Mouse (Mus musculus): ENCODE results near the gene Aqp8. TPM values are rescaled to one million over a fixed set of nuclear protein-coding genes. Genes with fewer than 3 reads are reported as not detected.

Aqp8 gene
- polyA plus RNA-seq, 1 experiment from 2014 or later, result 0.42 TPM

GRCm38 (mm10) chr7:123450515-123450914 is 11.6 kb upstream of the Aqp8 start:
- H3K36me3 ChIP-seq, result no peaks in the 10 kb centered on the region
- no peak overlapping the region for H3K4me3 ChIP-seq
- no peak for ATAC-seq (ENCODE audit: low FRiP score, low read depth)
- no peak overlapping the region for H3K9ac ChIP-seq
- 89% methylated on average over 2 of the region's 2 CpGs for WGBS
- no peaks in the 10 kb centered on the region for H3K4me1 ChIP-seq
- H3K9me3 ChIP-seq, result no peaks in the 10 kb centered on the region
- H3K4me2 ChIP-seq (replicated peaks), result no peak overlapping the region
- H3K27me3 ChIP-seq (replicated peaks), result no peaks in the 10 kb centered on the region
- H3K27ac ChIP-seq, result no peak overlapping the region

DNA sequence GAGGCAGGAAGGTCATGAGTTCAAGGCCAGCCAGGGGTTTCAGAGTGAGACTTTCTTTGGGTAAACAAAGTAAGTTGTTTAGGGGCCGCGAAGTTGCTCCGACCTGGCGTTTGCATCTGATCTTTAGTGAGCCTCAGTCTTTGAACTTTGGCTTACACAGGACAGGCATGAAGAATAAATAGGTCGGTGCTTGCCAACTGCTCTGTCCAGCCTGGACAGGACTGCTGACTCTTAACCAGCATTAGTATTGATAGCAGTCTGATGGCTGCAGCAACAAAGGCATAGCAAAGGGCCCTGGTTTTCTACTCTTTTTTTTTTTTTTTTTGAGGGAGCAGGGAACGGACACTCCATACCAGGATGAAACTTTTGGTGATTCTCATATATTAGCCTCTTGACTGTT is 9.5 kb upstream of the Aqp8 start:
- H3K27ac ChIP-seq, result no peak overlapping the region
- H3K36me3 ChIP-seq, result no peaks in the 10 kb centered on the region
- H3K9me3 ChIP-seq, result no peaks in the 10 kb centered on the region
- H3K4me1 ChIP-seq, result no peaks in the 10 kb centered on the region
- no peak for ATAC-seq (ENCODE audit: low FRiP score, low read depth)
- no peak overlapping the region for H3K4me3 ChIP-seq
- no peak overlapping the region for H3K4me2 ChIP-seq (replicated peaks)
- no peaks in the 10 kb centered on the region for H3K27me3 ChIP-seq (replicated peaks)
- H3K9ac ChIP-seq, result no peak overlapping the region
- WGBS, result 81% methylated on average over 6 of the region's 6 CpGs

GRCm38 (mm10) chr7:123453066-123453465 is 9.0 kb upstream of the Aqp8 start:
- H3K4me1 ChIP-seq, result no peaks in the 10 kb centered on the region
- no peak overlapping the region for H3K4me3 ChIP-seq
- no peaks in the 10 kb centered on the region for H3K27me3 ChIP-seq (replicated peaks)
- H3K9ac ChIP-seq, result no peak overlapping the region
- no peak for ATAC-seq (ENCODE audit: low FRiP score, low read depth)
- no peaks in the 10 kb centered on the region for H3K36me3 ChIP-seq
- H3K4me2 ChIP-seq (replicated peaks), result no peak overlapping the region
- H3K27ac ChIP-seq, result no peak overlapping the region
- 85% methylated on average over 8 of the region's 8 CpGs for WGBS
- H3K9me3 ChIP-seq, result no peaks in the 10 kb centered on the region

- no peak for ATAC-seq (ENCODE audit: low FRiP score, low read depth)
- Histone ChIP-seq H3K27me3 (replicated peaks) (no peaks in the 10 kb centered on the region), H3K9me3 (no peaks in the 10 kb centered on the region), H3K36me3 (no peaks in the 10 kb centered on the region), H3K27ac (no peak overlapping the region), H3K4me3 (no peak overlapping the region), H3K4me2 (replicated peaks) (no peak overlapping the region), H3K9ac (no peak overlapping the region), H3K4me1 (no peaks in the 10 kb centered on the region)
- WGBS, result 92% methylated on average over 3 of the region's 3 CpGs
These were observed 7.0 kb upstream of the Aqp8 start for GRCm38 (mm10) chr7:123455088-123455487.

- H3K27ac ChIP-seq, result no peak overlapping the region
- ATAC-seq (ENCODE audit: low FRiP score, low read depth), result no peak
These were observed 3.8 kb upstream of the Aqp8 start for GRCm38 (mm10) chr7:123458309-123458708.

DNA sequence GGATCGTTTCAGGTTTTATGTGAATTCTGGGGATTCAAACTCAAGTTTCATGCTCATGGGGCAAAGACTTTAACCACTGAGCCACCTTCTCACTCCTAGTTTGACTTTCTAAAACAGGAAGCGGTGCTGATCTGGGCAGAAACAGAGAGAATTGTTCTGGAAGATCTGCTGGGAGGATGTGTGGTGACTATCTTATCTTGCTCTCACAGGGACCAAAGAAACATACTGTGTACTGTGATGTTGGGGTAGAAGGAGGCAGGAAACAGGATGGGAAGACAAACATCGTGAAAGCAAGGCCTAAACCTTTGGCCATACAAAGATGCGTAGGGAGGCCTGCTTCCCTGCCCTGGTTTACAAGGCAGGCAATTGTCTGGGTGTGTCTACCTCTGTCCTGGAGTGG is 2.8 kb upstream of the Aqp8 start:
- no peak for ATAC-seq (ENCODE audit: low FRiP score, low read depth)
- no peak overlapping the region for H3K9ac ChIP-seq
- no peak overlapping the region for H3K27ac ChIP-seq
- no peaks in the 10 kb centered on the region for H3K4me1 ChIP-seq
- no peaks in the 10 kb centered on the region for H3K9me3 ChIP-seq
- no peaks in the 10 kb centered on the region for H3K36me3 ChIP-seq
- WGBS, result 84% methylated on average over 4 of the region's 4 CpGs
- H3K4me2 ChIP-seq (replicated peaks), result no peak overlapping the region
- H3K27me3 ChIP-seq (replicated peaks), result no peaks in the 10 kb centered on the region
- no peak overlapping the region for H3K4me3 ChIP-seq

More at GRCm38 (mm10) chr7:123458309-123458708, 3.8 kb upstream of the Aqp8 start:
- no peaks in the 10 kb centered on the region for H3K36me3 ChIP-seq
- H3K4me1 ChIP-seq, result no peaks in the 10 kb centered on the region
- no peak overlapping the region for H3K4me2 ChIP-seq (replicated peaks)
- H3K4me3 ChIP-seq, result no peak overlapping the region
- H3K27me3 ChIP-seq (replicated peaks), result no peaks in the 10 kb centered on the region
- 93% methylated on average over 4 of the region's 4 CpGs for WGBS
- H3K9me3 ChIP-seq, result no peaks in the 10 kb centered on the region
- H3K9ac ChIP-seq, result no peak overlapping the region

DNA sequence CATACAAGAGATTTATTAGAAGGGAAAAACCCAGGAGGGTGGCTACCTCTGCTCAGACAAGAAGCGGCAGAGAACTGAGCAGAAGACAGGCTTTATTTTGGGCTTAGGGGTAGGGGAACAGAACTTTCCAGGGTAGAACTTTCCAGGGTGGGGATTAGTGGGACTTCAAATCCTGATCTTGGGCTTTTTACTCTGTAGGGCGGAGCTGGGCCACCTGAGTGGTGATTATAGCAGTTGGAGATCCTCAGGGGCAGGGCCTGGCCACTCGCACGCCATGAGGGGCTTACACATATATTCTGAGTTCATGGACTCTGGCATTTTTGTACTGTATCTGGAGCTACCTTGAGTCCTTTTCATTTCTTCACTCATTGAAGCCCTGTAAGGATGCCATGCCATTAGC is 775 bp upstream of the Aqp8 start:
- 85% methylated on average over 4 of the region's 4 CpGs for WGBS
- Histone ChIP-seq H3K4me3 (no peak overlapping the region), H3K4me2 (replicated peaks) (no peak overlapping the region), H3K27ac (no peak overlapping the region), H3K27me3 (replicated peaks) (0 out of 2 replicates have a peak, but pooled peaks cover 3% of the 10 kb centered on the region), H3K9me3 (no peaks in the 10 kb centered on the region), H3K36me3 (no peaks in the 10 kb centered on the region), H3K4me1 (no peaks in the 10 kb centered on the region), H3K9ac (no peak overlapping the region)
- no peak for ATAC-seq (ENCODE audit: low FRiP score, low read depth)

DNA sequence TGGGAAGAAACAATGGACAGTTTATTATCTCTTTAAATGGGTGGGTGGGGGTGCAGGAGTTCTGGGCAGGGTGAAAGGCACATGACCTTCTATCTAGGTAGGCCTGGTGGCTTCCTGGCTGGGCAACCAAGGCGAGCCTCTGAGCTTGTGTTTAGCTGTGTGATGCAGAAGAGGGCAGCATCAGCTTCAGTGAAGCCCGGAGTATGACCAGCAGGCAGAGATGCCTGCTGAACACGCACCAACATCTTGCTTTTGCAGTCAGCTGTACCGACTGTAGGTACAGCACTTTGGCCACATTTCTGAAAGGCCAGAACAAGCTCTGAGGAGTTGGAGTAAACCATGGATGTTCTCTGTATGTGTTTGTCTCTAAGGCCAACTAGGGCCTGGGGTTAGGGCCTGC is 1.5 kb downstream of the Aqp8 start:
- no peaks in the 10 kb centered on the region for H3K4me1 ChIP-seq
- no peaks in the 10 kb centered on the region for H3K9me3 ChIP-seq
- H3K36me3 ChIP-seq, result no peaks in the 10 kb centered on the region
- H3K27me3 ChIP-seq (replicated peaks), result 0 out of 2 replicates have a peak, but pooled peaks cover 3% of the 10 kb centered on the region
- ATAC-seq (ENCODE audit: low FRiP score, low read depth), result no peak
- no peak overlapping the region for H3K9ac ChIP-seq
- no peak overlapping the region for H3K4me3 ChIP-seq
- H3K4me2 ChIP-seq (replicated peaks), result no peak overlapping the region
- H3K27ac ChIP-seq, result no peak overlapping the region
- 83% methylated on average over 4 of the region's 4 CpGs for WGBS

DNA sequence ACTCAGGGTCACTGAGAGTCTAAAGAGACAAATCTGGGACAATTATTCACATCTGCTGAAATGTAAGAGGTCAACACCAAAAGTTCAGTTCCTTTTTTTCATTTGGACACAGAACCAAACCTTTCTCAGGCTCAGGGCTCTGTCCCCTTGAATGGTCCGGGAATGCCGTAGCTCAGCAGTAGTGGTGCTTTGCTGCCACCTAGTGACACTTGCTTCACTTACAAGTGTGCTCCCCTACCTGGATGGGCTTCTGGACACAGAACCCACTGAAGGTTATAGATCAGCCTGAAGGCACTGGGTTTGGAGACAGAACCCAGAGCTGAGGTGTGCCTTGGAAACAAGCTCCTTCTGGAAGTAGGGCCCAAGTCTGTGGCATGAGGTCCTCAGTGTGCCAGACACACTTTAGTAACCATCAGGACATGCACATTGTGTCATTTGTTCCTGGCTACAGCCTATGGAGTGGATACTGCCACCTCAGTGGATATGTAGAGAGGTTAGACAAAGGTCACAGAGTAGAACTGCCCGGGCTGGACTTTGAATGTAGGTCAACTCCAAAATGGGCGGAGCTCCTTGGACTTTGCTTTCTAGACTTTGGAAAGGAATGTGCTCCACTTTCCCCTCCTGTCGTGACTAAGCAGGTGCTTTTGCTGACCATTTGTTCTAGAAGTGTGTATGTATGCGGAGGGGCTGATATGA is 3.7 kb downstream of the Aqp8 start:
- Histone ChIP-seq H3K9ac (no peak overlapping the region), H3K4me1 (no peaks in the 10 kb centered on the region), H3K36me3 (no peaks in the 10 kb centered on the region), H3K4me2 (replicated peaks) (no peak overlapping the region), H3K27ac (no peak overlapping the region), H3K27me3 (replicated peaks) (0 out of 2 replicates have a peak, but pooled peaks cover 3% of the 10 kb centered on the region), H3K9me3 (no peaks in the 10 kb centered on the region), H3K4me3 (no peak overlapping the region)
- 37% methylated on average over 6 of the region's 6 CpGs for WGBS
- peak; percentile 61 for ATAC-seq (ENCODE audit: low FRiP score, low read depth)

DNA sequence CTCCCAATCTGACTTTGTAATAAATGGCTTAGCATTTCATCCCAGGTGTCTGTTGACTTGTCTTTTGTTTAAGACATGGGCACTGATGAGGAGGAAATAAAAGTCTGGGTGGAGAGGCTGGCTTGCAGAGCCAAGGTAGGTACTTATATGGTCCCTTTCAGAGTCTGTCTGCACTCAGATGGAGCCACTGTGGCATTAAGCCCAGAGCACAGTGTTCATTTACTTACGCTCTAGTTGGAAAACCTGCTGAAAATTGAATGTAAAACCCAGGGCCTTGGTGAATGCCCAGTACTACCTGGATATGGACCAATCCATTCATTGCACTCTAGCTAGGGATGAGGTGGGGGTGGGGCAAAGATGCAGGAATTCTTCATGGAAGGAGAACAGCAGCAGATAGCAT is 5.9 kb downstream of the Aqp8 start:
- H3K9ac ChIP-seq, result no peak overlapping the region
- WGBS, result 96% methylated on average over 1 of the region's 1 CpGs
- no peaks in the 10 kb centered on the region for H3K9me3 ChIP-seq
- H3K4me2 ChIP-seq (replicated peaks), result no peak overlapping the region
- H3K36me3 ChIP-seq, result no peaks in the 10 kb centered on the region
- H3K27ac ChIP-seq, result no peak overlapping the region
- 0 out of 2 replicates have a peak, but pooled peaks cover 3% of the 10 kb centered on the region for H3K27me3 ChIP-seq (replicated peaks)
- H3K4me1 ChIP-seq, result no peaks in the 10 kb centered on the region
- H3K4me3 ChIP-seq, result no peak overlapping the region
- ATAC-seq (ENCODE audit: low FRiP score, low read depth), result no peak

DNA sequence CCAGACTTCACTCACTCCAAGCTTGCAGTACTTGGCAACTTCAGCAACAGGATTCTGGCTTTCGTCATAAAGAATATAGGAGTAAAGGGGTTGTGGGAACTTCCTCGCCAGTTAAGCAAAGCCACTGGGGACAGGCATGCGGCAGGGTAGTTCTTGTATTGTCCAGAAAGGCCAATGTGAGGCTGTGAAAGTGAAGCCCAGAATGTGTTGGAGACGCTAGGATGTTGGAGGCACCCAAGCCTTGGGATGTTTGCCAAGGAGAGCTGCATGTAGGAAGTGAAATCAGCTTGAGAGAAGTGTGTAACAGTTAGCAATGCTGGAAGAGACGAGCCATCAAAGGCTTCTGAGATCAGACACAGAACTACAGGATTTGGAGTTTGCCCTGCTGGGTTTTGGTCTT is 25.6 kb downstream of the Aqp8 start:
- 86% methylated on average over 5 of the region's 5 CpGs for WGBS
- H3K36me3 ChIP-seq, result peaks cover 29% of the 10 kb centered on the region

GRCm38 (mm10) chr7:123499481-123500238 is 37.6 kb downstream of the Aqp8 start:
- H3K36me3 ChIP-seq, result peaks cover 17% of the 10 kb centered on the region

More for the DNA sequence above, 25.6 kb downstream of the Aqp8 start:
- Histone ChIP-seq H3K9me3 (no peaks in the 10 kb centered on the region), H3K4me3 (no peak overlapping the region), H3K9ac (no peak overlapping the region), H3K4me2 (replicated peaks) (no peak overlapping the region), H3K4me1 (no peaks in the 10 kb centered on the region), H3K27ac (no peak overlapping the region), H3K27me3 (replicated peaks) (no peaks in the 10 kb centered on the region)
- ATAC-seq (ENCODE audit: low FRiP score, low read depth), result no peak

More at GRCm38 (mm10) chr7:123499481-123500238, 37.6 kb downstream of the Aqp8 start:
- peak; percentile 1 for ATAC-seq (ENCODE audit: low FRiP score, low read depth)
- Histone ChIP-seq H3K4me1 (peaks cover 14% of the 10 kb centered on the region), H3K27ac (0 out of 2 replicates have a peak overlapping the region, but pooled peaks have one; percentile 79), H3K4me3 (peak overlapping the region; percentile 68), H3K4me2 (replicated peaks) (peak overlapping the region; percentile 92), H3K9ac (peak overlapping the region; percentile 83), H3K27me3 (replicated peaks) (no peaks in the 10 kb centered on the region), H3K9me3 (no peaks in the 10 kb centered on the region)
- 43% methylated on average over 19 of the region's 19 CpGs for WGBS
